8 mouse cellular contexts compared by ENCODE assay signal in genomic region chr2:35048851-35049250, GRCm38 (mm10). TPM values are rescaled to one million over a fixed set of nuclear protein-coding genes. Genes with fewer than 3 reads are reported as not detected.
DNase-seq lines count a peak whose midpoint lies in the region; ATAC-seq and TF ChIP-seq lines count a peak whose summit lies in the region.

No protein-coding gene starts in this region.

- TF ChIP-seq CTCF in heart, postnatal 0 days (IDR thresholded peaks at IDR 0.05; ENCODE audit: low read depth) = peak; percentile 56

- H3K79me2 ChIP-seq in myocyte (ENCODE audit: control insufficient read depth, insufficient read depth) = no peaks in the 10 kb centered on the region

- no peak overlapping the region for H3K4me2 ChIP-seq in heart, postnatal 0 days (ENCODE audit: low read depth, low read length)
- H3K4me2 ChIP-seq in myocyte (ENCODE audit: low read depth) = no peak overlapping the region

- H3K9ac ChIP-seq in heart, postnatal 0 days (replicated peaks; ENCODE audit: low read depth, low read length) = no peak overlapping the region

- TF ChIP-seq EP300 in heart, postnatal 0 days (IDR thresholded peaks at IDR 0.05; ENCODE audit: low read depth) = no peak

- ATAC-seq in heart, postnatal 0 days (ENCODE audit: insufficient read depth, low read depth) = no peak

- H3K27ac ChIP-seq in heart, postnatal 0 days (ENCODE audit: low read depth) = no peak overlapping the region
- H3K27ac ChIP-seq in heart, embryonic 10.5 days = no peak overlapping the region
- H3K27ac ChIP-seq in embryonic facial prominence, embryonic 10.5 days (replicated peaks) = no peak overlapping the region

- 32% methylated on average over 5 of the region's 5 CpGs for WGBS in heart, postnatal 0 days
- WGBS in heart, embryonic 10.5 days = 32% methylated on average over 5 of the region's 5 CpGs
- WGBS in embryonic facial prominence, embryonic 10.5 days = 37% methylated on average over 5 of the region's 5 CpGs

- TF ChIP-seq POLR2A in myocyte (IDR thresholded peaks at IDR 0.05; ENCODE audit: insufficient read length, low read depth) = no peak

- no peak overlapping the region for H3K4me3 ChIP-seq in heart, postnatal 0 days (ENCODE audit: low read depth, low read length)
- H3K4me3 ChIP-seq in heart, embryonic 10.5 days = no peak overlapping the region
- H3K4me3 ChIP-seq in embryonic facial prominence, embryonic 10.5 days = no peak overlapping the region
- H3K4me3 ChIP-seq in myocyte = no peak overlapping the region

- H3K4me1 ChIP-seq in heart, postnatal 0 days (ENCODE audit: control insufficient read depth, insufficient read depth) = no peaks in the 10 kb centered on the region
- H3K4me1 ChIP-seq in heart, embryonic 10.5 days = no peaks in the 10 kb centered on the region
- H3K4me1 ChIP-seq in embryonic facial prominence, embryonic 10.5 days = no peaks in the 10 kb centered on the region

- H3K9me3 ChIP-seq in heart, postnatal 0 days (replicated peaks; ENCODE audit: control insufficient read depth, low read length) = no peaks in the 10 kb centered on the region
- no peaks in the 10 kb centered on the region for H3K9me3 ChIP-seq in heart, embryonic 10.5 days
- H3K9me3 ChIP-seq in embryonic facial prominence, embryonic 10.5 days = no peaks in the 10 kb centered on the region

- no peaks in the 10 kb centered on the region for H3K27me3 ChIP-seq in heart, postnatal 0 days (ENCODE audit: control insufficient read depth, insufficient read depth, low read length)
- H3K27me3 ChIP-seq in heart, embryonic 10.5 days (ENCODE audit: insufficient read depth, poor library complexity, severe bottlenecking) = no peaks in the 10 kb centered on the region
- no peaks in the 10 kb centered on the region for H3K27me3 ChIP-seq in embryonic facial prominence, embryonic 10.5 days (replicated peaks; ENCODE audit: low read depth, poor library complexity, severe bottlenecking)
- peaks cover 17% of the 10 kb centered on the region for H3K27me3 ChIP-seq in myocyte (ENCODE audit: control insufficient read depth, insufficient read depth, insufficient read length)

- H3K36me3 ChIP-seq in heart, postnatal 0 days (replicated peaks; ENCODE audit: control insufficient read depth, insufficient read depth, low read length) = no peaks in the 10 kb centered on the region
- no peaks in the 10 kb centered on the region for H3K36me3 ChIP-seq in heart, embryonic 10.5 days
- H3K36me3 ChIP-seq in embryonic facial prominence, embryonic 10.5 days (replicated peaks) = no peaks in the 10 kb centered on the region
- H3K36me3 ChIP-seq in myocyte (ENCODE audit: control insufficient read depth, insufficient read depth) = no peaks in the 10 kb centered on the region

- H3ac ChIP-seq in myocyte (ENCODE audit: control insufficient read depth, insufficient read length) = no peak overlapping the region

- no peak for DNase-seq in heart, postnatal 0 days (ENCODE audit: low spot score)
- DNase-seq in heart, embryonic 10.5 days (ENCODE audit: low spot score) = no peak
- DNase-seq in 3T3-L1 (ENCODE audit: low read depth, low spot score) (peak; percentile 72), ES-CJ7 (ENCODE audit: low read depth, low spot score) (peak; percentile 53)
- DNase-seq in embryonic facial prominence, embryonic 10.5 days (ENCODE audit: low spot score) = peak; percentile 14
- no peak for DNase-seq in frontal cortex, postnatal 14 days (ENCODE audit: low spot score in 2 of 2)
- DNase-seq in right cerebral cortex, postnatal 10 days (ENCODE audit: low spot score in 2 of 2) = no peak

TF ChIP-seq in myocyte, 11 proteins besides CTCF, POLR2A, EP300 and RAD21:
- TF ChIP-seq CEBPB (IDR thresholded peaks at IDR 0.05; ENCODE audit: insufficient read depth, poor library complexity, severe bottlenecking) (peak; percentile 47; the same call in 1 of the 2 replicates), SRF (IDR thresholded peaks at IDR 0.05; ENCODE audit: control insufficient read depth, insufficient read length, low read depth) (no peak), MYOD1 (IDR thresholded peaks at IDR 0.05; ENCODE audit: control insufficient read depth in 1 of 3, insufficient read length in 2 of 3, low read depth in 2 of 3) (no peak)

RNA-seq across cellular contexts. Expression of gene Hc, which starts 12.4 kb away (rescaled TPM):
- 0.04 TPM in 1 of 2 replicates, not detected in the other for total RNA-seq in heart, postnatal 0 days (2014; rRNA removed; ENCODE audit: low replicate concordance)
- polyA plus RNA-seq in heart, postnatal 0 days (2015; fragmentation: Nextera tagmentation; extraction: Ambion mirVana) = 0.12 TPM in 1 of 2 replicates, not detected in the other
- polyA plus RNA-seq in heart, embryonic 10.5 days (2016; fragmentation: Nextera tagmentation; extraction: Ambion mirVana) = 0.31 TPM in 1 of 2 replicates, not detected in the other
- 0.10 and 0.17 TPM in 2 replicates for polyA plus RNA-seq in embryonic facial prominence, embryonic 10.5 days (2016; fragmentation: Nextera tagmentation; extraction: Ambion mirVana)
- not detected for polyA plus RNA-seq in myocyte (2012; fragmentation: generic; extraction: Trizol)

RNA-seq across cellular contexts. Expression of gene AI182371, which starts 52.5 kb away (rescaled TPM):
- 0.46 TPM in 1 of 2 replicates, not detected in the other for total RNA-seq in heart, postnatal 0 days (2014; rRNA removed; ENCODE audit: low replicate concordance)
- 0.10 and 0.20 TPM in 2 replicates for polyA plus RNA-seq in heart, postnatal 0 days (2015; fragmentation: Nextera tagmentation; extraction: Ambion mirVana)
- polyA plus RNA-seq in heart, embryonic 10.5 days (2016; fragmentation: Nextera tagmentation; extraction: Ambion mirVana) = 2.0 TPM in 2 replicates
- polyA plus RNA-seq in embryonic facial prominence, embryonic 10.5 days (2016; fragmentation: Nextera tagmentation; extraction: Ambion mirVana) = 0.15 TPM in 1 of 2 replicates, not detected in the other
- polyA plus RNA-seq in myocyte (2012; fragmentation: generic; extraction: Trizol) = 0.05 TPM

Comparison
In these comparisons a context has a peak if more than half of its experiments do, and no peak if none do; other contexts are left out.
1. DNase-seq: peak in 3T3-L1 (single experiment), ES-CJ7 (single experiment) and embryonic facial prominence, embryonic 10.5 days (single experiment); none in heart, postnatal 0 days (single experiment), heart, embryonic 10.5 days (single experiment), frontal cortex, postnatal 14 days (0 of 2) and right cerebral cortex, postnatal 10 days (0 of 2).